Mouse (Mus musculus) lung, adult 2 months (tissue): ENCODE results near the gene Tmem235.

Experiments used
- CTCF ChIP-seq: fragments of 200-500 bp; IDR thresholded peaks from 2 replicates; pipeline ENCODE4 v1.5.1; 2011; ENCODE audit warnings: mild to moderate bottlenecking, low read length, control low read depth; ENCODE audit not compliant: insufficient read depth
- POLR2A ChIP-seq: fragments of 200-500 bp; IDR thresholded peaks from 2 replicates; pipeline ENCODE4 v1.6.1; 2011; ENCODE audit warnings: low read depth, mild to moderate bottlenecking, control low read depth, low read length, borderline replicate concordance; ENCODE audit errors: extremely low read depth

GRCm38 (mm10) chr11:117875681-117876080 lies 15.1 kb downstream of the Tmem235 start:
- TF ChIP-seq POLR2A (no peak), CTCF (no peak)
